Mouse (Mus musculus): ENCODE data around the gene Slc25a29. TPM values are rescaled to one million over a fixed set of nuclear protein-coding genes. Genes with fewer than 3 reads are reported as not detected.

The Slc25a29 gene
- total and polyA plus RNA-seq, 2 experiments from 2014 or later = 3.0 to 4.4 TPM

- Histone ChIP-seq H3K4me2 (ENCODE audit: low read depth, low read length) (no peak overlapping the region), H3K9ac (replicated peaks; ENCODE audit: low read depth, low read length) (no peak overlapping the region), H3K27ac (ENCODE audit: low read depth) (no peak overlapping the region), H3K36me3 (replicated peaks; ENCODE audit: control insufficient read depth, insufficient read depth, low read length) (peaks cover 30% of the 10 kb centered on the region), H3K27me3 (ENCODE audit: control insufficient read depth, insufficient read depth, low read length) (no peaks in the 10 kb centered on the region), H3K4me1 (ENCODE audit: control insufficient read depth, insufficient read depth) (peaks cover 5% of the 10 kb centered on the region), H3K4me3 (ENCODE audit: low read depth, low read length) (no peak overlapping the region), H3K9me3 (replicated peaks; ENCODE audit: control insufficient read depth, low read length) (no peaks in the 10 kb centered on the region)
- WGBS = 81% methylated on average over 7 of the region's 7 CpGs
- ATAC-seq (ENCODE audit: insufficient read depth, low read depth) = no peak
- no peak for DNase-seq (ENCODE audit: low spot score)
- TF ChIP-seq CTCF (IDR thresholded peaks at IDR 0.05; ENCODE audit: low read depth) (no peak), EP300 (IDR thresholded peaks at IDR 0.05; ENCODE audit: low read depth) (no peak)
Measured at GRCm38 (mm10) chr12:108842663-108843062, 7.0 kb upstream of the Slc25a29 start.

DNA sequence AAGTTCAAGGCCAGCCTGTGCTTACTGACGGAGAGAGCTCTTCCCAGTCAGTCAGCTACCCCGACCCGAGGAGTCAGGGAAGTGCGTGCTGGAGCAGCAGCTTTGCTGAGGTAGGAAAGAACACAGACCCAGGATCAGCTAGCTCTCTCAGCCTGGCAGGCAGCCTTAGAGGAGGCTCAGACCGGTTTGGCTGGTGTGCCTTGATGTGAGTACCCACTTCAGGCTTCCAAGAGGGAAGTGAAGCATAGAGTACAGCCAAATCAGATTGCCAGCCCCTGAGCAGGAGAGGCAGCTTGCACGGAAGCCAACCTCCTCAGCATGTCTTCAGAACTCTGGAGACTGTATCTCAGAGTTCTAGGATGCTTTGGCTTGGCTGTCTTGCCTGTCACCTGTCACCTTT, 5.5 kb upstream of the Slc25a29 start:
- DNase-seq (ENCODE audit: low spot score) = no peak
- no peak overlapping the region for H3K9ac ChIP-seq (replicated peaks; ENCODE audit: low read depth, low read length)
- peaks cover 30% of the 10 kb centered on the region for H3K36me3 ChIP-seq (replicated peaks; ENCODE audit: control insufficient read depth, insufficient read depth, low read length)
- no peak overlapping the region for H3K27ac ChIP-seq (ENCODE audit: low read depth)
- H3K9me3 ChIP-seq (replicated peaks; ENCODE audit: control insufficient read depth, low read length) = no peaks in the 10 kb centered on the region
- WGBS = 81% methylated on average over 6 of the region's 6 CpGs
- H3K4me1 ChIP-seq (ENCODE audit: control insufficient read depth, insufficient read depth) = peaks cover 17% of the 10 kb centered on the region
- H3K4me2 ChIP-seq (ENCODE audit: low read depth, low read length) = no peak overlapping the region
- H3K27me3 ChIP-seq (ENCODE audit: control insufficient read depth, insufficient read depth, low read length) = no peaks in the 10 kb centered on the region
- TF ChIP-seq EP300 (IDR thresholded peaks at IDR 0.05; ENCODE audit: low read depth) = no peak
- no peak for TF ChIP-seq CTCF (IDR thresholded peaks at IDR 0.05; ENCODE audit: low read depth)
- no peak overlapping the region for H3K4me3 ChIP-seq (ENCODE audit: low read depth, low read length)
- no peak for ATAC-seq (ENCODE audit: insufficient read depth, low read depth)

GRCm38 (mm10) chr12:108836722-108837121, 1.0 kb upstream of the Slc25a29 start:
- TF ChIP-seq EP300 (IDR thresholded peaks at IDR 0.05; ENCODE audit: low read depth) (no peak), CTCF (IDR thresholded peaks at IDR 0.05; ENCODE audit: low read depth) (no peak)
- Histone ChIP-seq H3K27ac (ENCODE audit: low read depth) (peak overlapping the region; percentile 87), H3K4me2 (ENCODE audit: low read depth, low read length) (peak overlapping the region; percentile 98), H3K4me1 (ENCODE audit: control insufficient read depth, insufficient read depth) (peaks cover 26% of the 10 kb centered on the region), H3K36me3 (replicated peaks; ENCODE audit: control insufficient read depth, insufficient read depth, low read length) (peaks cover 14% of the 10 kb centered on the region), H3K27me3 (ENCODE audit: control insufficient read depth, insufficient read depth, low read length) (no peaks in the 10 kb centered on the region), H3K9ac (replicated peaks; ENCODE audit: low read depth, low read length) (peak overlapping the region; percentile 68), H3K9me3 (replicated peaks; ENCODE audit: control insufficient read depth, low read length) (no peaks in the 10 kb centered on the region), H3K4me3 (ENCODE audit: low read depth, low read length) (peak overlapping the region; percentile 79)
- DNase-seq (ENCODE audit: low spot score) = no peak
- 46% methylated on average over 7 of the region's 7 CpGs for WGBS
- no peak for ATAC-seq (ENCODE audit: insufficient read depth, low read depth)

DNA sequence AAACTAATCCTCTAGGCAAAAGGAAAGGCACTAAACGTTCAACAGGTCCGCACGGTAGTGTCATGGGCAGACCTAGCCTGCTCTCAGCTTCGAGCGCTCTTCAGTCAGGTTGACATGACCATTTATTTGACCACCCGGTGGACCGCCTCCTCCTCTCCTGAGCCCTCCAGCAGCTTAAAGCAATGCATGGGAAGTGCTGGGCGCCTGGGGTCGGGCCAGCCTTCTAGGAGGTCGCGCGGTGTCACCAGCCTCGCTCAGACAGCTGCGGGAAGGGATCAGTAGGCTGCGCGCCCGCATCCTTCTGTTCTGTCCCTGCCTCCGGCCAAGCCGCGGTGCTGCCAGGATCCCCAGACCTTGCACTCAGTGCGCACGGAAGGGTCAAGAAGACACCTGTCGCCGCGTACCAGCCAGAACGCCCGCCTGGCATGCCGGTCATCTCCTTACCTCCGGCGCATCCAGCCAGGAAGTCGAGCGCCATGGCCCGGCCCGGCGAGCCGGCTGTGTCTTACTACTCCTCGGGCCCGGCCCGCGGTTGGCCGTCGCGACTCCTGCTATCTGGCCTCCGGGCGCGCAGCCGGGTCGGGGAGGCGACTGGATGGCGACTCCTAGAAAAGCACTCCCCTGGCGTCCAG, 359 bp downstream of the Slc25a29 start:
- H3K4me1 ChIP-seq (ENCODE audit: control insufficient read depth, insufficient read depth) = peaks cover 26% of the 10 kb centered on the region
- peak; percentile 2; the same call in 1 of the 2 replicates for ATAC-seq (ENCODE audit: insufficient read depth, low read depth)

GRCm38 (mm10) chr12:108834786-108835185, 897 bp downstream of the Slc25a29 start:
- WGBS = 33% methylated on average over 5 of the region's 5 CpGs
- Histone ChIP-seq H3K36me3 (replicated peaks; ENCODE audit: control insufficient read depth, insufficient read depth, low read length) (no peaks in the 10 kb centered on the region), H3K4me2 (ENCODE audit: low read depth, low read length) (peak overlapping the region; percentile 98), H3K4me1 (ENCODE audit: control insufficient read depth, insufficient read depth) (peaks cover 26% of the 10 kb centered on the region), H3K27ac (ENCODE audit: low read depth) (no peak overlapping the region), H3K9me3 (replicated peaks; ENCODE audit: control insufficient read depth, low read length) (no peaks in the 10 kb centered on the region), H3K4me3 (ENCODE audit: low read depth, low read length) (peak overlapping the region; percentile 79), H3K9ac (replicated peaks; ENCODE audit: low read depth, low read length) (peak overlapping the region; percentile 76), H3K27me3 (ENCODE audit: control insufficient read depth, insufficient read depth, low read length) (no peaks in the 10 kb centered on the region)
- TF ChIP-seq EP300 (IDR thresholded peaks at IDR 0.05; ENCODE audit: low read depth) (no peak), CTCF (IDR thresholded peaks at IDR 0.05; ENCODE audit: low read depth) (no peak)
- no peak for ATAC-seq (ENCODE audit: insufficient read depth, low read depth)
- no peak for DNase-seq (ENCODE audit: low spot score)

More for the DNA sequence above, 359 bp downstream of the Slc25a29 start:
- H3K36me3 ChIP-seq (replicated peaks; ENCODE audit: control insufficient read depth, insufficient read depth, low read length) = 0 out of 2 replicates have a peak, but pooled peaks cover 3% of the 10 kb centered on the region
- no peaks in the 10 kb centered on the region for H3K9me3 ChIP-seq (replicated peaks; ENCODE audit: control insufficient read depth, low read length)
- no peak for DNase-seq (ENCODE audit: low spot score)
- TF ChIP-seq CTCF (IDR thresholded peaks at IDR 0.05; ENCODE audit: low read depth) (no peak), EP300 (IDR thresholded peaks at IDR 0.05; ENCODE audit: low read depth) (no peak)
- peak overlapping the region; percentile 76 for H3K9ac ChIP-seq (replicated peaks; ENCODE audit: low read depth, low read length)
- H3K4me2 ChIP-seq (ENCODE audit: low read depth, low read length) = peak overlapping the region; percentile 98
- WGBS = 3% methylated on average over 51 of the region's 51 CpGs
- H3K27ac ChIP-seq (ENCODE audit: low read depth) = peak overlapping the region; percentile 87
- no peaks in the 10 kb centered on the region for H3K27me3 ChIP-seq (ENCODE audit: control insufficient read depth, insufficient read depth, low read length)
- peak overlapping the region; percentile 79 for H3K4me3 ChIP-seq (ENCODE audit: low read depth, low read length)

DNA sequence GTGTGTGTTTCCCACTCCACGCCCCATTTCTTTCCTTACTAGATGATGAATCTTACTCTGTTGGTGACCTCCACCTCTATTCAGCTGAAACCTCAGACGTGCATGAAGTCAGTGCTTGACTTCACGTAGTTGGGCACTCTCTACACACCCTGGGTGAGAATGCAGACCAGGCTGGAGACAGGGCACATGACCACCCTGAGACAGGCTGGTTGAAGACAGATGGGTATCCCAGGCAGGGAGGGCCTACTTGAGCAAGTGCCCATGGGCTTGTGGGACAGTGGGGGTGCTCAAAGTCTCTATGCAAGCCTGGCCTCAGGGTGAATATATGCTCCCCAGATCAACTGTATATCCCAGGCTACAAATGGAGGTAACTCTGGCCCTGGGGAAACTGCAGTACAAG, 1.3 kb downstream of the Slc25a29 start:
- ATAC-seq (ENCODE audit: insufficient read depth, low read depth) = no peak
- Histone ChIP-seq H3K4me3 (ENCODE audit: low read depth, low read length) (no peak overlapping the region), H3K9ac (replicated peaks; ENCODE audit: low read depth, low read length) (no peak overlapping the region), H3K27ac (ENCODE audit: low read depth) (no peak overlapping the region), H3K4me2 (ENCODE audit: low read depth, low read length) (no peak overlapping the region), H3K27me3 (ENCODE audit: control insufficient read depth, insufficient read depth, low read length) (no peaks in the 10 kb centered on the region), H3K36me3 (replicated peaks; ENCODE audit: control insufficient read depth, insufficient read depth, low read length) (no peaks in the 10 kb centered on the region), H3K4me1 (ENCODE audit: control insufficient read depth, insufficient read depth) (peaks cover 26% of the 10 kb centered on the region), H3K9me3 (replicated peaks; ENCODE audit: control insufficient read depth, low read length) (no peaks in the 10 kb centered on the region)
- TF ChIP-seq EP300 (IDR thresholded peaks at IDR 0.05; ENCODE audit: low read depth) (no peak), CTCF (IDR thresholded peaks at IDR 0.05; ENCODE audit: low read depth) (no peak)
- DNase-seq (ENCODE audit: low spot score) = no peak
- 87% methylated on average over 3 of the region's 3 CpGs for WGBS
